Mouse (Mus musculus): ENCODE data around the gene Tcf20.
"Not testable (repeated sequence)": the region's sequence is repeated elsewhere in the genome, so short reads cannot be mapped to it uniquely, and the experiment has no call there.

The Tcf20 gene

DNA sequence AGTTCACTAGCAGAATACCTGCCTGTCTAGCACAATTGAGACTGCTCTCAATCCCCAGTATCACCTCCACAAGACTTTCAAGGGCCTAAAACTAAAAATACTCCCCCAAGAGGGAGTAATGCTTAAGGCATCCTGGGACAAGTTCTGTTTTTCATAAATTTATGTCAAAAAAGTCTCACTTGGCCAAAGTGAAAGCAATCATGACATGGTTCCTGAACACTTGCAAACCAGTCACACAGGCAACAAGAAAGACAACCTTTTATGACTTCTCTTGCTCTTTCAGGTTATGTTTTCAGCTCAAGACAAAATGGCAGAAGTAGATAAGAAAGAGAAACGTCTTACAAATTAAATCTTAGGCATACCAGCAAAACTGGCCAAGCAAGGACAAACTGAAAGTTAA is 91.3 kb downstream of the Tcf20 start:
- DNase-seq = no peak

DNA sequence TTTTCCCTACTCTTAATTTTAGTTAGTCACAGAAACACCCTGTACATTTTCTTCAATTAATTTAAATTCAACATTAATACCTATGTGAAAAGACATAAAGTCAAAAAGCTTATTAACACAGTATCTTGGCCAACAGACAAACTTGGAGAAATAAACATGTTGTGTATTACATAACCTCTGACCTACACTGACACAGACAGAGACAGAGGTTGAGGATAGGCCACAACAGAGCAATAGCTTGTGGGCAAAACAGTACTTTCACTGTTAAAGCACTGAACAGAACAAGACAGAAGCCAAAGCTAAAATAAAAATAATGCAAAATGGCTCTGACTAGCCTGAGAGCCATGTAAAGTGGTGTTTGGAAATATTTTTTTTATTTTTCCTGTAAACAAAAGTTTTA is 97.2 kb downstream of the Tcf20 start:
- DNase-seq = no peak

DNA sequence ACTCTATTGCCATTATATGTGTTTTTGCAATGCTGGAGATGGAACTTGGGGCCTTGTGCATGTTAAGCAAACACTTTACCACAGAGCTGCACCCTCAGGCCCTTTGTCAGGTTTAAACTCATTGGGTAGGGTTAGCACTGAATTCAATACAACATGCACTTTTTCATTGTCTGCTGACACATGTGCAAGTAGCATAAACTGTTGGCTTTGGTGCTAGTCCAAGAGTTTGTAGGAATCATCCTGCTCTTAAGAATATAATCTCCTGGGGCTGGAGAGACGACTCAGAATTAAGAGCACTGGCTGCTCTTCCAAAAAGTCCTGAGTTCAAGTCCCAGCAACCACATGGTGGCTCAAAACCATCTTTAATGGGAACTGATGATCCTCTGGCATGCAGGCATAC is 98.2 kb downstream of the Tcf20 start:
- no peak for DNase-seq

DNA sequence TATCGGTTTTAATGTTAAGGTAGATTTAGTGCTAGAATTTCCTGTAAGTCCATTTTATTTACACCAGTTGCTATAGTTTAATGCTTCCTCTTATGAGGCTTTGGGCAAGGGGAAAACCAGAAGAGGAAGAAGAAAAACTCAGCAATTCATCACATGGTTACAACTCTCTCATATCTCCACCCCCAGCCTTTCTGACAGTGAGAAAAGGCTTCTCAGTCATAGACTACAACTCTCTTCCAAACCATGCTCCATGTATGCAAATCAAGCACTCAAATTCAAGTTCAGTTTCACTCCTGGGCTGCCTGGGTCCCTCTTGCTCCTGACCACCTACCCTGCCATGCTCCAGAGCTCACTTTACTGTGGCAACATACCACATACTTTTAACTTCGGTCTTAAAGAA is 99.2 kb downstream of the Tcf20 start:
- no peak for DNase-seq

GRCm38 (mm10) chr15:82877309-82877708 is 110.4 kb downstream of the Tcf20 start:
- DNase-seq = no peak

GRCm38 (mm10) chr15:82876863-82877262 is 110.8 kb downstream of the Tcf20 start:
- no peak for DNase-seq

- DNase-seq = no peak
Observed at GRCm38 (mm10) chr15:82872037-82872436, 115.6 kb downstream of the Tcf20 start.

DNA sequence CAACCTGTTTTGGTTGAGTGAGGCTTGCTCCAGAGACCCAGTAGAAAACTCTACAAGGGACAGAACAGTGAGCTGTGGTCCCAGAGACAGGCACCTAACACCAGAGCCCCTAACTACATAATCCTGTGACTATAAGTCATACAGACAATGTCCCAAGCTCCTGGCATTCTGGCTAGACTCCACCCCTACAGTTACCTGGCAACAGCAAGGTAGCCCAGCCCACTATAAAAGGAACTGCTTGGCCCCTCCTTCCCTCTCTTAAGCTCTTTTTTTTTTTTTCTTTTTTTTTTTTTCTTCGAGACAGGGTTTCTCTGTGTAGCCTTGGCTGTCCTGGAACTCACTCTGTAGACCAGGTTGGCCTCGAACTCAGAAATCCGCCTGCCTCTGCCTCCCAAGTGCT is 121.4 kb downstream of the Tcf20 start:
- not testable (repeated sequence) for DNase-seq

DNA sequence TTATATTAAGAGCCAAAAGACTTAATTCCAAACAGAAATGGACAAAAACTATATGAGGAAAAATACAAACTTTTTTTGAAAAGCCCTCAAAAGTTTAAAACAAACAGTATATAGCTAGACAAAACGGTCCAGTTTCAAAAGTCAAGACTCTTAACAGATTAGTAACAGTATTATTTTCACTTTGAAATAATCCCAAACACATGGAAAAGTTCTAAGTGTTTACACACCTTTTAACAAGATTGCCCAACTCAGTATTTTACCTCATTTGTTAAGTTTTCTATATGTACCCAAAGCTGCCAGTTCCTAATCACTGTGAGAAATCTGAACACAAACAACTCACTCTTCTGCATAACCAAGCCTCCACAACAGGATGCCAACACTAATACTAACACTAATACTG is 124.0 kb downstream of the Tcf20 start:
- no peak for DNase-seq

GRCm38 (mm10) chr15:82856652-82857378 is 130.9 kb downstream of the Tcf20 start:
- no peak for DNase-seq

DNA sequence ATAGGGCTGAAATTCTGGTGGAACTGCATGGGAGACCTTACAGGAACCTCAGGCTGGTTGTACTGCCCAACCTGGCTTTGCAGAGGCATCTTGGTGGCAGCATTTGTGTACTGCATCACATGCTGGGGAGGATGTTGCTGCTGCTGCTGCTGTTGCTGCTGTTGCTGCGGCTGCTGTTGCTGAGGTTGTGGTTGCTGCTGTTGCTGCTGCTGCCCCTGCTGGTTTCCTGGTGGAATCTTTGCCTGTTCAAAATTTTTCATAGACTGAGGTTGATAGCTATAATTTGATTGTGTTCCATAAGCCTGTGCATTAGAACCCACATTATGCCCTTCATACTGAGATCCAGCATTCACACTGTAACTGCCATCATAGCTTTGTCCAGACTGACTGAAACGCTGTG is 131.6 kb downstream of the Tcf20 start:
- no peak for DNase-seq

DNA sequence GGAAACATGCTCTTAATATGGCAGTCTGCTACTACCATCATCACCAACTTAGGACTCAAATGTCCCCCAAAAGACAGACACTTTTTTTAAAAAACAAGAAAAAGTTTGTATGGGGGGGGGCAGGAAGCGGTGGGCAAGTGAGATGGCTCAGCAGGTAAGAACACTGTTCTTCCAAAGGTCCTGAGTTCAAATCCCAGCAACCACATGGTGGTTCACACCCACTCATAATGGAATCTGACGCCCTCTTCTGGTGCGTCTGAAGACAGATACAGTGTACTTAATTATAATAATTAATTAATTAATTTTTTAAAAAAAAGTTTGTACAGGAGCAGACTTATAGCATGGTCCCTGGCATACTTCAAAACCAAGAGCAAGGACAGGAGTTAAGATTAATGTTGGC is 148.5 kb downstream of the Tcf20 start:
- no peak for DNase-seq

DNA sequence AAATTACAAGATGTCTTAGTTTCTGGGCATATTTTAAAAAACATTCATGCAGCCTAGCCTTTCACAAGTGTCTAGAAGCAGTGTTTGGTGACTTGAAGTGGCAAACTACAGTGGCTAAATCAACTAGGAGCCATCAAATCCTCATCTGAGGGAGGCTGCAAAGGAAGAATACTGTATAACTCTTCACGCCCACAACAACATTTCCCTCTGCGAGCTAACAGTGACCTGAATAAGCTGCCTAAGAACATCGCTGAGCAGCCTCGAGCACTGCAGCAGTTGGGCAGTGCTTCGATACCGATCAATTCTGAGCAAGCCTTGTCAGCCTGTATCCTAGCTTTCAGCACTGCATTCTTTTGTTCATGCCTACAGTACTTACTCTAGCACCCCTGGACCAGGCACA is 157.8 kb downstream of the Tcf20 start:
- DNase-seq = no peak

- DNase-seq = no peak
Observed at GRCm38 (mm10) chr15:82825866-82826265, 161.8 kb downstream of the Tcf20 start.

DNA sequence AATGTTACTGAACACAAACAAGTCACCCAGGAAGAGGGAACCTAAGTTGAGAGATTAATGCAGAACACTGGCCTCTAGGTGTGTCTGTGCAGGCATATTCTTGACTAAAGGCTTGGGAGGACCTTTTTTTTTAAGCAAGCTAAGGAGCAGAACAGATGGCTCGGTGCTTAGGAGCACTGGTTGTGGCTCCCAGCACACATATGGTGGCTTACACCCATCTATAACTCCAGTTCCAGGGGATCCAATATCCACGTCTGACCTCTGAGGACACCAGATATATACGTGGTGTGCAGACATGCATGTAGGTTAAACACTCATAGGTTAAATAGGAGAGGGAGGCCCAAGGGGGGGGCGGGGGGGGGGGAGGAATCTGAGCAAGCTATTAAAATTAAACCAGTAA is 165.3 kb downstream of the Tcf20 start:
- no peak for DNase-seq

DNA sequence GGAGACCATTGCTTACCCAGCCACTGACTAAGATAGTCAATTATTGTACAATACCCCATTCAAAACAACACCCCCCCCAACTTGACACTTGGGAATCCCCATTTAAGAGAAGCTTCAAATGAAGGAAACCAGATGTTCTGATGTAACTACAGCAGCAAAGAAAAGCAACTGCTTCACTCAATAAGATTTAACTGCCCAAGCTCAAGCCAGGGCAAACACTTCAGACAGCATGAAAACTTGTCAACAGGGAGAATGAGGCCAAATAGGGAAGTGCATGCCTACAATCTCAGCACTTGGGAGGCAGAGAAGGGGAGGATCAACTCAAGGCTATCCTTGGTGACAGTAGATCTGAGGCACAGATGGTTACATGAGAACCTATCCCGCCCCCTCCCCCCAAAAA is 166.0 kb downstream of the Tcf20 start:
- DNase-seq = peak; percentile 28

DNA sequence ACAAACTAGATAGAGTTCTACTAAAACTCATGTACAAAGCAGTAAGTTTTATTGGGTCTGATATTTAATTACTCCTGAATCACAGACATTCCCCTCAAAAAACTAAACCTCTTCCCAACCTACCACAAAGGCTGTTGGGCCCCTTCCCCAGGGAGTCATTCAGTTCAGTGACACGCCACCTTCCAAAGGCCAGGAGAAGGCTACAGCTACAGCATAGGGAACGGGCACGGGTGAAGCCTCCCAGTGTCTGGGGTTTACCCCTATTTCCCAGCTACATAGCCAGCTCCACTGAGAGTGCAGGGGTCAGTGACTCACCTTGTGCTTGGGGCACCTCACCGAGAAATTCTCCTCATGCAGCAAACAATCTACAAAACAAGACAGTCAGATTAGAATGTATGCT is 172.4 kb downstream of the Tcf20 start:
- DNase-seq = no peak

DNA sequence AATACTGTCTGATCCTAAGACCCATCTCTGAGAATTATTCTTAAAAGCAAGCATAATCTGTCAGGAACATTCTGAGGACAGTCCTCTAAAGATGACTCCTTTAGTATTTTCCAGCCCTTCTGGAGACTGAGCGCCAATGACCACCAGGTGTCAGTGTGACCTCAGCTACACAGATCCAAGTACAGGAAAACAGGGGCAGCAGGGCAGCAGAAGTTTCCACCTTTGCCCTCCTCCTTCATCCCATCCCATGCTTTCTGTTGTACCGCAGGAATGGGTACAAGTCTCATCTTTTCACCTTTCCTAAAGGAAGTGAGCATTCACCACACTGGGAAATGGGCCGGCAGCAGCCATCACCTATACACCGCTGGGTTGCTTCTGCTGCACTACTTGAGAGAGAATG is 172.9 kb downstream of the Tcf20 start:
- peak; percentile 76 for DNase-seq

GRCm38 (mm10) chr15:82814321-82814720 is 173.4 kb downstream of the Tcf20 start:
- no peak for DNase-seq

DNA sequence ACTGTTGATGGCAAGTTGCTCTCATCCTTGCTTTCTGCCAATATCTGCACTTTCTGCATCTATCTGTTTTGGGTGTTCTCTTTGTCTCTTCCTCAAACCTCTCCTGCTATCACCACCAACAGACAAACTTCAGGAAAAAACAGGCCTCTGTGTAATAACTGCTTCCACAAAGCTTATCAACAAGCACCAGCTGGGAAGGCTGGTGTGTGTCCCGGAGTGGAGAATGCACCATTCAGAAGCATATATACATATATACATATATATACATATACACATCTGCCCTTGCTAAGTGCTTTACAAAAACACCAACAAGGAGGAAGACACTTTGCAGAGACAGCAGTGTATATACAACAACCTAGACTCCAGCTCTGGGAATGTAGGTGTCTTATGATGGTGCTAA is 177.1 kb downstream of the Tcf20 start:
- no peak for DNase-seq

- DNase-seq = peak; percentile 16
Observed at GRCm38 (mm10) chr15:82809511-82809910, 178.2 kb downstream of the Tcf20 start.

DNA sequence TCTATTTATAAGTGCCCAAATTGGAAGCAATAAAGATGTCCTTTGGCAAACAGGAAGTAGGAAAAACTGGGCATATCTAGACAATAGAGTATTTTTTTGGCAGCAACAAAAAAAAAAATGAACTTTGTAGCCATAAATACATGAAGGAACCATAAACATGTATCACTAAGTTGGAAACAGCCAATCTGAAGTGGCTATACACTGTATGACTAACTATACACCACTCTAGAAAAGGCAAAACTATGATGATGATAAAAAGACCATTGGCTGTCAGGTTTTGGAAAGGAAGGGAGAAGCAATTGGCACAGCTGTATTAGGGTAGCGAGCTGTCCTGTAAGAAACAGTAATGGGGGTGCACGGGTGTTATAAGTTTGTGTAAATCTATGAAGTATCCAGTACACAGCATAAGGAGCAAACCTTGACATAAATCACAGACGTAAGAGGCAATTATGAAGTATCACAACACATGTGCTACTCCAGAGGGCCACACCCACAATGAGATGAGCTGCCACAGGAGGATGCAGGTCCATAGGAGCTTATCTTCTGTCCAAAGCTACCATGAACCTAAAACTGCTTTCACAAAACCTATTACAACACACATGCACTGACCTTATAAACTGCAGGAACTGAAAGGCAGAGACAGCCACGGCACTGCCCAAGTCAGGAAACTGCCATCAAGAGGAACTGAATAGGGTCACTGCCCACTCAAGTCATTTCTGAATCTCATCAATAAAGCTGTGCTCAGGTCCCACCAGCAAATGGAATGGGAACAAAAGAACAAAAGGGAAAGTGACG is 180.5 kb downstream of the Tcf20 start:
- no peak for DNase-seq

GRCm38 (mm10) chr15:82804708-82805639 is 182.7 kb downstream of the Tcf20 start:
- DNase-seq = peak; percentile 87
